In genomic region chr5:49318661-49319060, GRCm38 (mm10) we compare ENCODE assay signal across 15 mouse cellular contexts.
"Had no signal": no experiment of that assay in that cellular context is flagged by ENCODE, and none has a peak within 500 bp of the region (broad histone marks: within the 10 kb centered on the region; RNA-seq: fewer than 3 reads in every experiment).

No protein-coding gene starts in this region.

- H3K36me3 ChIP-seq: limb, embryonic 12.5 days; liver, embryonic 15.5 days; midbrain, embryonic 10.5 days; midbrain, embryonic 15.5 days; neural tube, embryonic 13.5 days had no signal

- H3K4me2 ChIP-seq: limb, embryonic 12.5 days; liver, embryonic 15.5 days; lung, embryonic 14.5 days; midbrain, embryonic 15.5 days; neural tube, embryonic 13.5 days had no signal

- ATAC-seq: midbrain, embryonic 15.5 days had no signal

- H3K4me1 ChIP-seq: limb, embryonic 12.5 days; liver, embryonic 15.5 days; midbrain, embryonic 15.5 days; neural tube, embryonic 13.5 days had no signal

- DNase-seq: liver; lung, embryonic 14.5 days; lung, postnatal 10 days; lung, postnatal 4 days; retina, postnatal 1 day; right cerebral cortex, postnatal 4 days; spleen, adult 18-20 months; thymus, adult 18-20 months; thymus, postnatal 14 days had no signal

- H3K9ac ChIP-seq: limb, embryonic 12.5 days; liver, embryonic 15.5 days; lung, embryonic 14.5 days; midbrain, embryonic 15.5 days; neural tube, embryonic 13.5 days had no signal

- H3K4me3 ChIP-seq: layer of hippocampus, adult 2 months; limb, embryonic 12.5 days; liver, embryonic 15.5 days; midbrain, embryonic 10.5 days; midbrain, embryonic 15.5 days; neural tube, embryonic 13.5 days had no signal

- H3K9me3 ChIP-seq: limb, embryonic 12.5 days; liver, embryonic 15.5 days; midbrain, embryonic 10.5 days; midbrain, embryonic 15.5 days; neural tube, embryonic 13.5 days had no signal

- H3K27me3 ChIP-seq: limb, embryonic 12.5 days; liver, embryonic 15.5 days; midbrain, embryonic 15.5 days; neural tube, embryonic 13.5 days had no signal

- H3K27ac ChIP-seq: layer of hippocampus, adult 2 months; limb, embryonic 12.5 days; liver, embryonic 15.5 days; midbrain, embryonic 10.5 days; midbrain, embryonic 15.5 days; neural tube, embryonic 13.5 days had no signal
